Mouse (Mus musculus): ENCODE measurements around the gene Sfxn2.

The Sfxn2 gene

DNA sequence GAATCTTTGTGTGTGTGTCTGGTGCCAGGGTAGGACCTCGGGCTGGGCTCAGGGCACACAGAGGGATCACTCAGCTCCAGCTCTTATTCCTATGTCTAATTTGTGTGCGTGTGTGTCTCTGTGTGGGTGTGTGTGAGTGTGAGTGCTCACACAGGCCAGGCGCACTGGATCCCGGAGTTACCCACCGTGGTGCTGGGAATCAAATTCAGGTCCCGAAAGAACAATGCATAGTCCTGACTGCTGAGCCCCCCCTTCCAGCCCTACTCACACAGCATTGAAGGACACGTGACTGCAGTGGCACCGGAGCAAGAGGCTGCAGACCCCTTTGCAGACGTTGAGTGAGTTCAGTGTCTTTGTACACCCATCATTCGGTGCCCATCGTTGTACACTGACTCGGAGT, 51.9 kb downstream of the Sfxn2 start:
- in situ Hi-C loops (cut with MboI, MseI): no loop called here

DNA sequence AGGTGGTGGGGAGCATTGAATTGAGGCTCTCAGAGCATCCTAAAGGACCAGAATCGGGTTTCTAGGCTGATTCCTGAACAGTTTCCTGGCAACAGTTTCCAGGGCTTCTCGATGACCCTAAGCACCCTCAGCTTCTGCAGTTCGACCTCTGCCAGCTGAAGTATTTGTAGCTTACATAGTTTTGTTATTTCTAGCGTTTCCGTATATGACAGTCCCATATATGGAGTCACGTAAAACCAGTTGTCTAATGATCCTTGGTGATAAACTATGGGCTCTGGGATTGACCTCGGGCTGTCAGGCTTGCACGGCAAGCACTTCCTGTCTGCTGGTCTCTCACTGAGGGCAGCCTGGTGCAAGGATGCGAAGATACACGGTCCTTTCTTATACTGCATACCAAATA, 52.4 kb downstream of the Sfxn2 start:
- in situ Hi-C loops (cut with MboI, MseI): no loop called here

DNA sequence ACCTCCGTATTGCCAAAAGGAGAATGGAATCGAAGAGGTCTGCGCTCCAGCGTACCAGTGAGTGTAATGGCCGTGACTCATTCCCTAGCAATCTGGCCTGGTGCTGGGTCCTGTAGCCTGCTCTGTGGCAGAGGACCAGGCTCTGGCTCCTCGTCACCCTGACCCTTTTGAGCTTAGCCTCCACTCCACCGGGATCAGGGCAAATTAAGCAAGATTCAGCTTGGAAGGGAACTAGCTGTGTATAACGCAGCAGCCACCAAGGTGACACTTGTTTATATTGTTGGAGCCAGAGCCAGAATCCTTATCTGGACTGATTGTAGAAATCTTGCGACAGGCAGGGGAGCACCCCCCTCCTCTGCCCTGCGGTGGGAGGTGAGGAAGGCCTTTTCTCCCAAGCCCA, 55.2 kb downstream of the Sfxn2 start:
- in situ Hi-C loops (cut with MboI, MseI): no loop called here

GRCm38 (mm10) chr19:46629807-46630206, 56.6 kb downstream of the Sfxn2 start:
- in situ Hi-C loops (cut with MboI, MseI): no loop called here

GRCm38 (mm10) chr19:46631637-46632036, 58.5 kb downstream of the Sfxn2 start:
- in situ Hi-C loops (cut with MboI, MseI): no loop called here

GRCm38 (mm10) chr19:46635766-46636165, 62.6 kb downstream of the Sfxn2 start:
- in situ Hi-C loops (cut with MboI, MseI): no loop called here

DNA sequence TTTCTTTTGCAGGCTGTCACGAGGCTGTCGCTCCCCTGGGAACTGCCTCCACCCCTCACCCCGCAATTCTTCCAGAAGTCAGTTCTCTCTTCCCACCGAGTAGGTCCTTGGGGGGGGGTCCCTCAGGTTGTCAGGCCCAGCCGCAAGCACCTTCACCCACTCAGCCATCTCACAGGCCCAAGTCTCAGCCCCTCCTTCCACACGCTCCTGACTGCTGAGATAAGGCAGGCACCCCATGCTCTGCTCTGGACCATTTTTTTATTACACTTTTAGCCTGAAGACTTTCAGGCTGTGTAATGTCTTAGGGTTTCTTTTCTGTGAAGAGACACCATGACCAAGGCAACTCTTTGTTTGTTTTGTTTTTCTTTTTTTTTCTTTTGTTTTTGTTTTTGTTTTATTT, 64.4 kb downstream of the Sfxn2 start:
- in situ Hi-C loops (cut with MboI, MseI): no loop called here

GRCm38 (mm10) chr19:46639053-46639452, 65.9 kb downstream of the Sfxn2 start:
- in situ Hi-C loops (cut with MboI, MseI): no loop called here

GRCm38 (mm10) chr19:46639496-46639895, 66.3 kb downstream of the Sfxn2 start:
- in situ Hi-C loops (cut with MboI, MseI): no loop called here

DNA sequence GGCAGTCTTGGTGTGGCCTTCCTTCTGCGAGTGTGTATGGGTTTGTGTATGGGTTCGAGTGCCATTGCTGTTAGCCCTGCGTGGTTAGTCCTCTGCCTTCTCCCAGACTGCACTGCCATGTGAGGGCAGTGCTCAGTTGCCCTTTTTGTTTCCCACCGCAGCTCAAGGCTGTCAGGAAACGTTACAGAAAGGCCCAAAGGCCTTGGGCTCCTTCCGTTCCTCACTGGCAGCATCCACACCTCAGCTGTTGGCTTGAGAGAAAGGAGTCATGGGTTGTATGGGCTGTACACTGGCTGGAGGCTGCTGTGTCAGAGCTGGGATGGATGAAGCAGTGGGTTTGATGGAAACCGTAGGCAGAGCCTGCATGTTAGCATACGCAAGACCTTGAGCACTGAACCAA, 67.6 kb downstream of the Sfxn2 start:
- in situ Hi-C loops (cut with MboI, MseI): no loop called here

- in situ Hi-C loops (cut with MboI, MseI): no loop called here
These were observed 68.4 kb downstream of the Sfxn2 start for GRCm38 (mm10) chr19:46641420-46642085.

GRCm38 (mm10) chr19:46642136-46642753, 69.1 kb downstream of the Sfxn2 start:
- in situ Hi-C loops (cut with MboI, MseI): no loop called here

GRCm38 (mm10) chr19:46643236-46643635, 70.1 kb downstream of the Sfxn2 start:
- in situ Hi-C loops (cut with MboI, MseI): no loop called here

DNA sequence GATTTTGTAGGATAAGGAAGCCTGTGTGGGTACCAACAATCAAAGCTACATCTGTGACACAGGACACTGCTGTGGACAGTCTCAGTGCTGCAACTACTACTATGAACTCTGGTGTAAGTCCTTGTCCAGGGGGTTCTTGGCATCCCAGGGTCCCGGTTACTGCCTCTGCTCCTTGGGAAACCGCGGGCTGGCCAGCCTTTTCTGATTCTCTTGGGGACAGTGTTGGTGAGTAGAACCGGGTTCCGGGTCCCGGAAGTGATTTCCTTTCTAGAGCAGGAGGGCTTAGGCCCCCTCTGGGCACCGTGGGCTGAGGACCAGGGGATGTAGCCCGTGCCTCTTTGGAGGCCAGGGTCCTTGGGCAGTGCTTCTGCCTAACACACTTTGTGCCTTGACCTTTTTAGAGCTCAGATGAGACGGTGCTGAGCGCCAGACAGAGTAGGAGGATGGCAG, 71.2 kb downstream of the Sfxn2 start:
- in situ Hi-C loops (cut with MboI, MseI): no loop called here

DNA sequence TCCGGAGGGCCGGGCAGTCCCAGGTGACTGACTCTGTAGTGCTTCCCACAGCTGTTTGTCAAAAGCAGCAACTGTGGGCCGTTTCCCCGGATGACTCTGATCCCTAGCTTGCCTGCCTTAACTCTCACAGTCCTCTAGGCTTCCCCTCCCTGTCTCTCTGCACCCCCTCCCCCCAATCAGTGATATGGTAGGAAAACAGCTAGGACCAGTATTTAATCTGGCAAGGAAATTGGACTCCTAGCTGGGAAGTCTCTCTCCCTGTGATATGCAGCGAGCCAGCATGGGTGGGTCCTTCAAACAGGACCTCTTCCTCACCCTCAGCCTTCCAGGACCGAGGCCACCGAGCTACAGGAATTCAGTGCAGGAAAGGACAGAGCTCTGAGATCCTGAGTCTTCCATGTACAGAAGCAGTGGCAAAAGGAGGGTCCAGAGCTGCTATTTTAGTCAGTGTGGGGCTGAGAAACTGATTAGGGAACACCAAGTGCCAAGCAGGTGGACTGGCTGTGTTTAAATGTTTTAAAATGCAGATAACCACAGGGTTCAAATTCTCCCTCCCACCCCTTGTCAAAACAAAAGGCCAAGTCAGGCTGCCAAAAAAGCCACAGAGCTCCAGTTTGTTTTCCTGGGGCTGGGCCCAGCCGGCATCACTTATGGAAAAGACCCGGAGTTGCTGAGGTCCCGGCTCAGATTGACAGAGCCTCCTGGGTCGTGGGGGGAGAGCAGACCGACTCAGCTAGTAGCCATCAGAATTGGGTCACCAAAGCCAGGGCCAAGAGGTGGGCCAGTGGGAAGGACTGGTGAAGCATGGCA, 71.8 kb downstream of the Sfxn2 start:
- in situ Hi-C loops (cut with MboI, MseI): no loop called here

DNA sequence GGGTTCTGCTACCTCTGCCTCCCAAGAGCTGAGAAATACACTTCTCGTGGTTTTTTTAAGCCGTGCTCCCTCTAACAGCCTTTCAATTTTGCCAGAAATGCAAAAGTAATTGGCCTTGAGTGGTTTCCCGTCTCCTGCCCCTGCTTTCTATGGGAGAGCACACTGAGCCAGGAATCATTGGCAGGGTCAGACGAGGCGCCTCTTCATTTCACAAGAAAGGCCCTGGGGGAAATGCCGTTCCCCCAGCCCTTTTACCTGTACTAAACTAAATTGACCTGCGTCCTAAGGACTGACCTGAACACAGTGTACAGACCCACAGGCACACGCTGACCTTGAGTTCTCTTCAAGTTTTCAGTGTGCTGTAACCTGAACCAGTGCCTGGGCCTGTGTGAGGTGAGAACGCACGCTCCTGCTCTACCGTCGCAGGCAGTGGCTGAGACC, 72.9 kb downstream of the Sfxn2 start:
- in situ Hi-C loops (cut with MboI, MseI): no loop called here

- in situ Hi-C loops (cut with MboI, MseI): no loop called here
These were observed 74.1 kb downstream of the Sfxn2 start for GRCm38 (mm10) chr19:46647254-46647653.
